Mouse (Mus musculus) embryonic stem cell, embryonic (primary cell): ENCODE results near the gene Megf8.

Experiments
- CTCF ChIA-PET, 4 experiments: fragments of 300-600 bp in 2 of 4; fragments of 350-600 bp in 2 of 4; sonication (Branson Sonifier 250); formaldehyde crosslinking; loops; one replicate each; lab custom pipeline; 2022; ENCODE audit warnings: inconsistent platforms in 2 of 4; lab: Charles Lee
- POLR2A ChIA-PET, 4 experiments: fragments of 300-600 bp in 2 of 4; fragments of 350-600 bp in 2 of 4; sonication (Branson Sonifier 250); formaldehyde crosslinking; loops; one replicate each; lab custom pipeline; 2022; ENCODE audit warnings: antibody characterized with exemption in 4 of 4, inconsistent platforms in 1 of 4; lab: Charles Lee

Gene Megf8

GRCm38 (mm10) chr7:25316532-25317445 lies at the start of gene Megf8:
TSS of gene Megf8 (plus strand) at chr7:25317164.
- POLR2A ChIA-PET: interaction anchor here (0.5 to 2.3 kb wide), 53 partner anchors 9 to 413 kb away, joined by 3 to 28 read pairs (median 4); partner anchors contain the start of genes Gsk3a (in 3 of the 4), Pafah1b3 (in 3 of the 4), Tmem145 (in 3 of the 4) and Cic (in 2 of the 4)

GRCm38 (mm10) chr7:25267301-25267750 lies 49.6 kb upstream of the Megf8 start, which contains the start of gene Cic:
TSS of gene Cic (plus strand) at chr7:25267704.
- POLR2A ChIA-PET: interaction anchor here in 3 of 4 experiments (0.5 to 6.1 kb wide), 73 partner anchors 9 to 487 kb away, joined by 3 to 68 read pairs (median 5); partner anchors contain the start of genes Gsk3a (in 3 of the 3), Pafah1b3 (in 3 of the 3), Zfp526 (in 3 of the 3) and Megf8 (in 2 of the 3)
- CTCF ChIA-PET: interaction anchor here (0.6 to 1.9 kb wide), 15 partner anchors 11 to 420 kb away, joined by 3 to 25 read pairs (median 5); partner anchors contain the start of genes Gsk3a (in 1 of the 4), Megf8 (in 1 of the 4) and Rabac1 (in 1 of the 4)

More at GRCm38 (mm10) chr7:25316532-25317445, at the start of gene Megf8:
- CTCF ChIA-PET: interaction anchor here (0.5 to 2.3 kb wide), 75 partner anchors 9 to 1547 kb away, joined by 3 to 30 read pairs (median 4); partner anchors contain the start of genes Tmem145 (in 3 of the 4), Gsk3a (in 2 of the 4), Pafah1b3 (in 2 of the 4) and B9d2 (in 1 of the 4)

- ChIA-PET POLR2A (interaction anchor here in 3 of 4 experiments (0.5 to 6.1 kb wide), 79 partner anchors 9 to 502 kb away, joined by 3 to 68 read pairs (median 4); partner anchors contain the start of genes Gsk3a (in 3 of the 3), Megf8 (in 3 of the 3), Pafah1b3 (in 3 of the 3) and Zfp526 (in 3 of the 3)), CTCF (interaction anchor here (0.6 to 1.9 kb wide), 17 partner anchors 10 to 420 kb away, joined by 3 to 25 read pairs (median 5); partner anchors contain the start of genes Gsk3a (in 1 of the 4), Megf8 (in 1 of the 4) and Rabac1 (in 1 of the 4))
These were observed 49.1 kb upstream of the Megf8 start for GRCm38 (mm10) chr7:25267751-25268463.

- POLR2A ChIA-PET: interaction anchor here in 3 of 4 experiments (0.7 to 6.1 kb wide), 32 partner anchors 8 to 501 kb away, joined by 3 to 68 read pairs (median 8); partner anchors contain the start of genes Megf8 (in 2 of the 3), Dedd2 (in 1 of the 3), Dmrtc2 (in 1 of the 3) and Gsk3a (in 1 of the 3)
- CTCF ChIA-PET: interaction anchor here in 3 of 4 experiments (0.8 to 1.6 kb wide), 6 partner anchors 20 to 296 kb away, joined by 3 to 8 read pairs (median 6); partner anchors contain the start of genes Gsk3a (in 1 of the 3) and Rabac1 (in 1 of the 3)
These were observed 48.4 kb upstream of the Megf8 start for GRCm38 (mm10) chr7:25268588-25268987.

GRCm38 (mm10) chr7:25269029-25269428 lies 47.9 kb upstream of the Megf8 start:
- ChIA-PET CTCF (interaction anchor here in 3 of 4 experiments (0.7 to 1.6 kb wide), 5 partner anchors 9 to 134 kb away, joined by 3 to 6 read pairs (median 4); partner anchors contain the start of gene Megf8 (in 1 of the 3)), POLR2A (interaction anchor here in 3 of 4 experiments (0.6 to 6.1 kb wide), 22 partner anchors 8 to 379 kb away, joined by 3 to 68 read pairs (median 10); partner anchors contain the start of genes Dedd2 (in 1 of the 3), Gsk3a (in 1 of the 3), Megf8 (in 1 of the 3) and Pafah1b3 (in 1 of the 3))

- CTCF ChIA-PET: interaction anchor here in 3 of 4 experiments (0.7 to 1.6 kb wide), 7 partner anchors 8 to 164 kb away, joined by 3 to 9 read pairs (median 4); partner anchors contain the start of gene Megf8 (in 1 of the 3)
These were observed 47.3 kb upstream of the Megf8 start for GRCm38 (mm10) chr7:25269545-25270271.

GRCm38 (mm10) chr7:25270652-25271633 lies 46.0 kb upstream of the Megf8 start:
- ChIA-PET POLR2A (interaction anchor here in 3 of 4 experiments (1.0 to 2.7 kb wide), 18 partner anchors 9 to 57 kb away, joined by 3 to 13 read pairs (median 4); partner anchors contain the start of genes Gsk3a (in 2 of the 3), Pafah1b3 (in 1 of the 3) and Prr19 (in 1 of the 3)), CTCF (interaction anchor here in 2 of 4 experiments (1.1 to 1.6 kb wide), 2 partner anchors 45 to 165 kb away, joined by 3 read pairs; partner anchors contain the start of gene Megf8 (in 1 of the 2))

More at GRCm38 (mm10) chr7:25269545-25270271, 47.3 kb upstream of the Megf8 start:
- POLR2A ChIA-PET: interaction anchor here in 3 of 4 experiments (0.6 to 6.1 kb wide), 25 partner anchors 7 to 135 kb away, joined by 3 to 68 read pairs (median 5); partner anchors contain the start of genes Gsk3a (in 2 of the 3), Dedd2 (in 1 of the 3), Megf8 (in 1 of the 3) and Pafah1b3 (in 1 of the 3)

- ChIA-PET CTCF (no interaction called here), POLR2A (interaction anchor here in 3 of 4 experiments (0.9 to 2.7 kb wide), 14 partner anchors 8 to 84 kb away, joined by 3 to 7 read pairs (median 4); partner anchors contain the start of genes Gsk3a (in 1 of the 3), Pafah1b3 (in 1 of the 3) and Prr19 (in 1 of the 3))
These were observed 45.1 kb upstream of the Megf8 start for GRCm38 (mm10) chr7:25271651-25272444.

GRCm38 (mm10) chr7:25272445-25273258 lies 44.3 kb upstream of the Megf8 start:
- ChIA-PET POLR2A (interaction anchor here in 3 of 4 experiments (0.9 to 5.9 kb wide), 15 partner anchors 9 to 85 kb away, joined by 3 to 43 read pairs (median 4); partner anchors contain the start of genes Gsk3a (in 1 of the 3) and Pafah1b3 (in 1 of the 3)), CTCF (interaction anchor here in 2 of 4 experiments (0.5 to 1.0 kb wide), 2 partner anchors 9 to 132 kb away, joined by 3 to 4 read pairs; no protein-coding TSS in a partner anchor)

GRCm38 (mm10) chr7:25273259-25274241 lies 43.4 kb upstream of the Megf8 start:
- ChIA-PET POLR2A (interaction anchor here in 2 of 4 experiments (0.8 to 5.9 kb wide), 9 partner anchors 9 to 52 kb away, joined by 3 to 43 read pairs (median 5); partner anchors contain the start of genes Gsk3a (in 1 of the 2) and Zfp526 (in 1 of the 2)), CTCF (interaction anchor here in 1 of 4 experiments (1.0 kb wide), 1 partner anchor 10 kb away, joined by 3 read pairs; no protein-coding TSS in a partner anchor)

- ChIA-PET POLR2A (interaction anchor here in 3 of 4 experiments (0.6 to 6.1 kb wide), 13 partner anchors 9 to 777 kb away, joined by 3 to 63 read pairs (median 6); partner anchors contain the start of gene Gsk3a (in 1 of the 3)), CTCF (interaction anchor here in 2 of 4 experiments (0.6 to 1.0 kb wide), 2 partner anchors 60 to 205 kb away, joined by 3 to 6 read pairs; no protein-coding TSS in a partner anchor)
These were observed 42.4 kb upstream of the Megf8 start for GRCm38 (mm10) chr7:25274571-25274970.
